Mouse (Mus musculus): ENCODE results near the gene Sec16a.

GRCm38 (mm10) chr2:26368572-26368971 is 76.4 kb downstream of the Sec16a start:
- TF ChIP-seq CTCF (conservative IDR thresholded peaks at IDR 0.05; ENCODE audit: low read length) (no peak), POU5F1 (IDR thresholded peaks at IDR 0.05; ENCODE audit: borderline replicate concordance, low read length) (no peak), NANOG (IDR thresholded peaks at IDR 0.05; ENCODE audit: borderline replicate concordance, low read length) (no peak)

Data from E14TG2a.4 (cell line).